ENCODE assay signal across 9 mouse cellular contexts in the genomic region with DNA sequence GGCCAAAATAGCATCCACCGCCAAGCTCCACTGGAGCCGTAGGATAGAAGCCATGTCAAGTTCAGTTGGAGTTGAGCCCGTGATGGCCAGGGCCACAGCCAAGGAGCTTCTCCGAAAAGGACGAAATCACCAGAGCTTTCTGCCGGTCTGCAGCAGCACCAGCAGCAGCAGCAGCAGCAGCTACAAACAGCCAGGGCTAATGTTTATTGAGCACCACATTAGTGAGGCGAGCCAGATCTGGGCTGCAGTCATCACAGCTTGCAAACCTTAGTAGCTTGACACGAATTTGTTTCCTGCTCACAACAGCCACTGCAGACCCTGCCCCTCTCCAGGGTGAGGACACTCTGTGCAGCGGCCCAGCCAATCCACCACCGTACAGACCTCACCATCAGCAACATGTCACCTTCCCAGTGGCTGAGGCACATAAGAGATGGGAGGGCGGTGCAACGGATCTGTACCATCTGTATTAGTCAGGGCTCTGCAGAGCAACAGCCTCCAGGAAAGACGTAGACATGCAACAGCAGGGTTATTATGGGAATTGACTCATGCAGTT.
A peak's percentile ranks its signal among the peaks of the same experiment; 100 is the strongest.
DNase-seq lines count a peak whose midpoint lies in the region; ATAC-seq and TF ChIP-seq lines count a peak whose summit lies in the region.
"Had no signal": no experiment of that assay in that cellular context is flagged by ENCODE, and none has a peak within 500 bp of the region (broad histone marks: within the 10 kb centered on the region; RNA-seq: fewer than 3 reads in every experiment).

No protein-coding gene starts in this region.

- H3K9me3 ChIP-seq in hindbrain, embryonic 10.5 days = no peaks in the 10 kb centered on the region
- H3K9me3 ChIP-seq in hindbrain, embryonic 11.5 days (ENCODE audit: control insufficient read depth, low read length) = no peaks in the 10 kb centered on the region
- H3K9me3 ChIP-seq: embryonic facial prominence, embryonic 13.5 days had no signal

- H3K4me3 ChIP-seq in hindbrain, embryonic 10.5 days = no peak overlapping the region
- H3K4me3 ChIP-seq in hindbrain, embryonic 11.5 days (ENCODE audit: low read depth, low read length) = no peak overlapping the region
- H3K4me3 ChIP-seq in olfactory bulb, adult 2 months (ENCODE audit: insufficient read depth, low read depth, low read length) = no peak overlapping the region
- H3K4me3 ChIP-seq: embryonic facial prominence, embryonic 13.5 days had no signal

- no peak for ATAC-seq in hindbrain, embryonic 11.5 days (ENCODE audit: low FRiP score)
- ATAC-seq in monocyte, adult 5-6 weeks (replicated peaks; ENCODE audit: insufficient number of reproducible peaks, low FRiP score, low TSS enrichment, poor library complexity, severe bottlenecking) = no peak

- intact Hi-C loops in gastrocnemius, postnatal 14 days (cut with DNase I; ENCODE audit: low total_unique reads) = no loop called here

- H3K36me3 ChIP-seq in hindbrain, embryonic 10.5 days = no peaks in the 10 kb centered on the region
- H3K36me3 ChIP-seq in hindbrain, embryonic 11.5 days (ENCODE audit: control insufficient read depth, insufficient read depth, low read length) = no peaks in the 10 kb centered on the region
- H3K36me3 ChIP-seq: embryonic facial prominence, embryonic 13.5 days had no signal

- no peak for DNase-seq in hindbrain, embryonic 10.5 days (ENCODE audit: low spot score)
- no peak for DNase-seq in hindbrain, embryonic 11.5 days (ENCODE audit: low spot score)
- peak; percentile 55 for DNase-seq in gastrocnemius, postnatal 14 days
- DNase-seq in layer of hippocampus, adult 8-10 months (ENCODE audit: low spot score in 2 of 2) = peak; percentile 60 to 65
- DNase-seq in ovary, adult 18-20 months (ENCODE audit: low spot score) = no peak
- no peak for DNase-seq in kidney, adult 9 months

- TF ChIP-seq CTCF in olfactory bulb, adult 2 months (IDR thresholded peaks at IDR 0.05; ENCODE audit: insufficient read depth, low read depth, low read length) = no peak

- no peaks in the 10 kb centered on the region for H3K27me3 ChIP-seq in hindbrain, embryonic 10.5 days (ENCODE audit: insufficient read depth, poor library complexity, severe bottlenecking)
- H3K27me3 ChIP-seq in hindbrain, embryonic 11.5 days (ENCODE audit: control insufficient read depth, insufficient read depth, low read length) = no peaks in the 10 kb centered on the region
- H3K27me3 ChIP-seq: embryonic facial prominence, embryonic 13.5 days had no signal

- H3K27ac ChIP-seq in hindbrain, embryonic 10.5 days = peak overlapping the region; percentile 50; the same call in 1 of the 2 replicates
- H3K27ac ChIP-seq in hindbrain, embryonic 11.5 days (ENCODE audit: low read depth, low read length) = no peak overlapping the region
- peak overlapping the region; percentile 48; the same call in 1 of the 2 replicates for H3K27ac ChIP-seq in olfactory bulb, adult 2 months (ENCODE audit: insufficient read depth, low read depth, low read length)
- H3K27ac ChIP-seq: embryonic facial prominence, embryonic 13.5 days had no signal

- WGBS in hindbrain, embryonic 10.5 days = 85% methylated on average over 13 of the region's 13 CpGs
- WGBS in hindbrain, embryonic 11.5 days = 84% methylated on average over 13 of the region's 13 CpGs
- whole genome bisulfite sequencing in olfactory bulb, adult 2 months = 49% methylated on average over 13 of the region's 13 CpGs

- TF ChIP-seq POLR2A in olfactory bulb, adult 2 months (IDR thresholded peaks at IDR 0.05; ENCODE audit: insufficient read depth, low read depth, low read length) = no peak

- peaks cover 41% of the 10 kb centered on the region for H3K4me1 ChIP-seq in hindbrain, embryonic 10.5 days (replicated peaks)
- no peaks in the 10 kb centered on the region for H3K4me1 ChIP-seq in hindbrain, embryonic 11.5 days (replicated peaks; ENCODE audit: control insufficient read depth, insufficient read depth, low read length)
- peaks cover 12% of the 10 kb centered on the region for H3K4me1 ChIP-seq in olfactory bulb, adult 2 months (ENCODE audit: control insufficient read depth, insufficient read depth, low read length)

- H3K9ac ChIP-seq in hindbrain, embryonic 11.5 days (ENCODE audit: low read depth, low read length) = no peak overlapping the region
- H3K9ac ChIP-seq: embryonic facial prominence, embryonic 13.5 days had no signal

- H3K4me2 ChIP-seq in hindbrain, embryonic 11.5 days (replicated peaks; ENCODE audit: low read depth, low read length) = no peak overlapping the region
- H3K4me2 ChIP-seq: embryonic facial prominence, embryonic 13.5 days had no signal

Comparison
In these comparisons a context has a peak if more than half of its experiments do, and no peak if none do; other contexts are left out.
1. DNase-seq: peak in gastrocnemius, postnatal 14 days (single experiment) and layer of hippocampus, adult 8-10 months (2 of 2); none in hindbrain, embryonic 10.5 days (single experiment), hindbrain, embryonic 11.5 days (single experiment), ovary, adult 18-20 months (single experiment) and kidney, adult 9 months (single experiment).